Mouse (Mus musculus) hindbrain, embryonic 13.5 days (tissue): ENCODE data around the gene Chchd3. TPM values are rescaled to one million over a fixed set of nuclear protein-coding genes. Genes with fewer than 3 reads are reported as not detected.
A peak's percentile ranks its signal among the peaks of the same experiment; 100 is the strongest.

ENCODE experiments used
- ATAC-seq: fragments of 200-750 bp; cut with Nextera tagmentation; 2 replicates; pipeline ENCODE4 v1.8.0; 2017; ENCODE audit warnings: moderate TSS enrichment; ENCODE audit not compliant: low FRiP score
- H3K27ac ChIP-seq: fragments of 300-500 bp; sonication (generic); 2 replicates; pipeline ENCODE4 v1.5.1; 2015; ENCODE audit warnings: inconsistent platforms, mild to moderate bottlenecking, moderate library complexity
- H3K27me3 ChIP-seq: fragments of 300-500 bp; sonication (generic); 2 replicates; pipeline ENCODE4 v1.6.1; 2015; ENCODE audit warnings: mild to moderate bottlenecking, inconsistent platforms
- H3K36me3 ChIP-seq: fragments of 300-500 bp; sonication (generic); 2 replicates; pipeline ENCODE4 v1.6.1; 2015; ENCODE audit warnings: mild to moderate bottlenecking, inconsistent platforms
- H3K4me1 ChIP-seq: fragments of 300-500 bp; sonication (generic); replicated peaks from 2 replicates; pipeline ENCODE4 v1.6.1; 2015; ENCODE audit warnings: inconsistent platforms
- H3K4me2 ChIP-seq: fragments of 300-500 bp; sonication (generic); 2 replicates; pipeline ENCODE4 v1.6.1; 2015; ENCODE audit warnings: inconsistent platforms, mild to moderate bottlenecking, moderate library complexity
- H3K4me3 ChIP-seq: fragments of 300-500 bp; sonication (generic); 2 replicates; pipeline ENCODE4 v1.5.1; 2015; ENCODE audit warnings: mild to moderate bottlenecking, inconsistent platforms
- H3K9ac ChIP-seq: fragments of 300-500 bp; sonication (generic); 2 replicates; pipeline ENCODE4 v1.6.1; 2015; ENCODE audit warnings: mild to moderate bottlenecking, inconsistent platforms
- H3K9me3 ChIP-seq: fragments of 300-500 bp; sonication (generic); 2 replicates; pipeline ENCODE4 v1.6.1; 2016; ENCODE audit warnings: inconsistent platforms
- WGBS: fragments of 180-500 bp; shearing (Covaris S2); methylation state at CpG from one replicate; pipeline ENCODE4 v1.1.7; 2015; 5-methylcytosine and 5-hydroxymethylcytosine counted together
- polyA plus RNA-seq: library from polyadenylated mRNA; unstranded; fragments of >200 nt; fragmentation: Nextera tagmentation; extraction: Ambion mirVana; gene quantifications from 2 replicates; pipeline ENCODE4 v1.2.1, GENCODE M21; 2015

Chchd3 gene
- polyA plus RNA-seq, 1 experiment from 2014 or later = 108 TPM

GRCm38 (mm10) chr6:32949702-32950101, 110.4 kb downstream of the Chchd3 start:
- H3K36me3 ChIP-seq = no peaks in the 10 kb centered on the region
- H3K4me2 ChIP-seq = no peak overlapping the region
- 50% methylated on average over 3 of the region's 3 CpGs for whole genome bisulfite sequencing
- H3K27me3 ChIP-seq = no peaks in the 10 kb centered on the region
- H3K4me1 ChIP-seq = peaks cover 10% of the 10 kb centered on the region; the same call in 1 of the 2 replicates
- no peak overlapping the region for H3K27ac ChIP-seq
- H3K9ac ChIP-seq = no peak overlapping the region
- no peak for ATAC-seq
- H3K9me3 ChIP-seq = no peaks in the 10 kb centered on the region
- H3K4me3 ChIP-seq = no peak overlapping the region

GRCm38 (mm10) chr6:32947225-32947624, 112.8 kb downstream of the Chchd3 start:
- no peaks in the 10 kb centered on the region for H3K27me3 ChIP-seq
- 61% methylated on average over 6 of the region's 6 CpGs for WGBS
- H3K9ac ChIP-seq = no peak overlapping the region

GRCm38 (mm10) chr6:32944956-32945355, 115.1 kb downstream of the Chchd3 start:
- ATAC-seq = no peak

More at GRCm38 (mm10) chr6:32947225-32947624, 112.8 kb downstream of the Chchd3 start:
- Histone ChIP-seq H3K36me3 (no peaks in the 10 kb centered on the region), H3K9me3 (no peaks in the 10 kb centered on the region), H3K4me1 (peaks cover 10% of the 10 kb centered on the region; the same call in 1 of the 2 replicates), H3K4me3 (no peak overlapping the region), H3K4me2 (no peak overlapping the region), H3K27ac (no peak overlapping the region)
- ATAC-seq = no peak

DNA sequence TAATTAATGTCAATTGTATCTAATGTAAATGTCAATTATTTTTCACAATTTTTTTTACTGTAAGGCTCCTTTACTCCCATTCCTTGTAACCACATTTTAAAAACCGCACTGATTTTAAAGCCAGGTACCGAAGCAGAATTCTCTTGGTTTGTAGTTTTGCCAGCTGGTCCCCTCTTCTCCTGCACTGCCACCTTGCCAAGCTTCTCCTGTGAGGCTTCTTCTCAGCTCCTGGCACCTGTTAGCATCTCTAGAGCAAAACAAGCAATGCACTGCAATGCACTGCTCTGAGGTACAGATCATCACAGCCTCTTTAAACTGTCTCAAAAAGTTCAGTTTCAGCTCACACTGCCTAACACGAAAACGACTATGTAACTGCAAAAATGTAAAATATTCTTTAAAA, 116.4 kb downstream of the Chchd3 start:
- Histone ChIP-seq H3K4me3 (no peak overlapping the region), H3K9ac (no peak overlapping the region), H3K4me1 (0 out of 2 replicates have a peak, but pooled peaks cover 2% of the 10 kb centered on the region), H3K27ac (no peak overlapping the region), H3K36me3 (no peaks in the 10 kb centered on the region), H3K4me2 (no peak overlapping the region), H3K27me3 (no peaks in the 10 kb centered on the region), H3K9me3 (no peaks in the 10 kb centered on the region)
- WGBS = 95% methylated on average over 4 of the region's 4 CpGs
- ATAC-seq = no peak

More at GRCm38 (mm10) chr6:32944956-32945355, 115.1 kb downstream of the Chchd3 start:
- H3K36me3 ChIP-seq = no peaks in the 10 kb centered on the region
- H3K9ac ChIP-seq = no peak overlapping the region
- WGBS = 85% methylated on average over 1 of the region's 1 CpGs
- H3K27me3 ChIP-seq = no peaks in the 10 kb centered on the region
- H3K27ac ChIP-seq = no peak overlapping the region
- H3K4me2 ChIP-seq = no peak overlapping the region
- peaks cover 6% of the 10 kb centered on the region; the same call in 1 of the 2 replicates for H3K4me1 ChIP-seq
- H3K9me3 ChIP-seq = no peaks in the 10 kb centered on the region
- no peak overlapping the region for H3K4me3 ChIP-seq

- 81% methylated on average over 11 of the region's 11 CpGs for WGBS
- Histone ChIP-seq H3K36me3 (no peaks in the 10 kb centered on the region), H3K27me3 (no peaks in the 10 kb centered on the region), H3K9me3 (no peaks in the 10 kb centered on the region), H3K4me1 (peaks cover 9% of the 10 kb centered on the region; the same call in 1 of the 2 replicates), H3K9ac (no peak overlapping the region), H3K4me2 (no peak overlapping the region), H3K27ac (no peak overlapping the region), H3K4me3 (no peak overlapping the region)
- ATAC-seq = no peak
These were observed 119.8 kb downstream of the Chchd3 start for GRCm38 (mm10) chr6:32940299-32940698.

- WGBS = 92% methylated on average over 1 of the region's 1 CpGs
- ATAC-seq = no peak
- H3K4me1 ChIP-seq = peaks cover 11% of the 10 kb centered on the region; the same call in 1 of the 2 replicates
- H3K27ac ChIP-seq = no peak overlapping the region
- H3K36me3 ChIP-seq = no peaks in the 10 kb centered on the region
- no peaks in the 10 kb centered on the region for H3K27me3 ChIP-seq
- no peak overlapping the region for H3K4me3 ChIP-seq
- H3K4me2 ChIP-seq = no peak overlapping the region
- H3K9ac ChIP-seq = no peak overlapping the region
- H3K9me3 ChIP-seq = no peaks in the 10 kb centered on the region
These were observed 122.4 kb downstream of the Chchd3 start for GRCm38 (mm10) chr6:32937643-32938042.

- Histone ChIP-seq H3K4me3 (no peak overlapping the region), H3K27me3 (no peaks in the 10 kb centered on the region), H3K4me2 (no peak overlapping the region), H3K9me3 (no peaks in the 10 kb centered on the region), H3K27ac (no peak overlapping the region), H3K9ac (no peak overlapping the region), H3K4me1 (peaks cover 12% of the 10 kb centered on the region), H3K36me3 (no peaks in the 10 kb centered on the region)
- 75% methylated on average over 3 of the region's 3 CpGs for WGBS
- no peak for ATAC-seq
These were observed 123.3 kb downstream of the Chchd3 start for GRCm38 (mm10) chr6:32936794-32937193.

DNA sequence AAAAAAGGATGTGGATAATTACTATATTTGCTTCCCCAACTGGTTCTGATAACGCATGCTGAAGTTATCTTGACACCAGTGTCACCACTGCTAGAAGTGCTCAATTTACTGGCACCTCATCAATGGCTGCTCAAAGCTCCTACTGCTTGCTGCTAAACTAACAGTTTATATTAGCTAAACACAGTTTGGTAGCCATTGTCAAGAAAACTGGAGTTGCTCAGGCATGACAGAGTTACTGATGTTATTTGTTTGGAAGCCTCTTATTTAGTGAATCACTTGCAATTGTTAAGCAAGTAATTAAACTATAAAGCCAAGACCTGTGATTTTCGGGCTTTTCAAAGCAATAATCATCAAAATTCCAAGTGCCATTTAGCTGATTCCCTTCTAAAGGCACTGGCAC, 123.7 kb downstream of the Chchd3 start:
- Histone ChIP-seq H3K4me1 (peaks cover 16% of the 10 kb centered on the region), H3K9ac (no peak overlapping the region), H3K27me3 (no peaks in the 10 kb centered on the region), H3K9me3 (no peaks in the 10 kb centered on the region), H3K4me2 (no peak overlapping the region), H3K27ac (no peak overlapping the region; the same call in 1 of the 2 replicates), H3K36me3 (no peaks in the 10 kb centered on the region), H3K4me3 (no peak overlapping the region)
- ATAC-seq = no peak
- WGBS = 46% methylated on average over 2 of the region's 2 CpGs

DNA sequence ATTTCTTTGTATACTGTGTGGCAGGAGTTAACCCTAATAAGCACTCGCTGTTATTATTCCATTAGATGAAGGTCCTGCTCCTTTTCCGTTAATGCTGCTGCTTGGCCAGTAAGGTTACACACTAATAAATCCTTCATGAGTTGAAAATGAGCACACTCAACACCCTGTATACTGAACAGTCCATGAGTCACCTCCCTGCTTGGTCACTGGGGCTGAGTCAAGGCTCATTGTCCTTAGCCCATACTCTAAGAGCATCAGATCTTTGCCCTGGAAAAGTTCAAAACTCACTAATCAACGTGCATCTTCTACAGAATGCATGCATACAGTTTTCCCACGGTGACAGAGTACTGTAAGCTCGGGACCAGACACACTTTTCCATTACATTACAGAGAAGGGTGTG, 124.5 kb downstream of the Chchd3 start:
- WGBS = 82% methylated on average over 5 of the region's 5 CpGs
- ATAC-seq = peak; percentile 21; the same call in 1 of the 2 replicates

GRCm38 (mm10) chr6:32931106-32931770, 128.8 kb downstream of the Chchd3 start:
- Histone ChIP-seq H3K27me3 (no peaks in the 10 kb centered on the region), H3K9ac (0 out of 2 replicates have a peak overlapping the region, but pooled peaks have one; percentile 30), H3K4me1 (peaks cover 22% of the 10 kb centered on the region), H3K27ac (peak overlapping the region; percentile 24; the same call in 1 of the 2 replicates), H3K36me3 (no peaks in the 10 kb centered on the region), H3K4me2 (no peak overlapping the region; the same call in 1 of the 2 replicates), H3K4me3 (no peak overlapping the region), H3K9me3 (no peaks in the 10 kb centered on the region)
- no peak for ATAC-seq
- 26% methylated on average over 11 of the region's 11 CpGs for WGBS

More for the DNA sequence above, 124.5 kb downstream of the Chchd3 start:
- Histone ChIP-seq H3K4me1 (peaks cover 23% of the 10 kb centered on the region), H3K36me3 (no peaks in the 10 kb centered on the region), H3K9ac (no peak overlapping the region), H3K4me2 (no peak overlapping the region), H3K27ac (no peak overlapping the region), H3K27me3 (no peaks in the 10 kb centered on the region), H3K4me3 (no peak overlapping the region), H3K9me3 (no peaks in the 10 kb centered on the region)

DNA sequence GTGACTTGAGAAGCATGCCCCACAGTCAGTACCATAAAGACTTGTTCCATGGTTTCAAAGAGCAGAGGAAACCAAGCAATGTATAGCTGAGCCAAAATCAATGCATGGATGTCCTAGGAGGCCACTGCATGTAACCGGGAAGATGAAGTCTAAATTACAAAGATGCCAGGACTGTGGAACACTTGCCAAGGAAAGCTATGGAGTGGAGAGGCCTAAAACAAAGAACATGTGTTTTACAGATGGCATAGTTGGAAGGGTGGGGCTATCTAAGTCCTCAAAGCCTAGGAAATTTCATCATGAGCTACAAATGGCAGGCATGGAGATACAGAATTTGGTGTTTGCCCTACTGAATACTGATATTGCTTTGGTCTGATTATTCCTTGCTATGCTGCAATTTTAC, 137.7 kb downstream of the Chchd3 start:
- 0 out of 2 replicates have a peak, but pooled peaks cover 2% of the 10 kb centered on the region for H3K4me1 ChIP-seq
- ATAC-seq = no peak
- H3K4me3 ChIP-seq = no peak overlapping the region
- no peak overlapping the region for H3K27ac ChIP-seq
- no peaks in the 10 kb centered on the region for H3K9me3 ChIP-seq
- H3K9ac ChIP-seq = no peak overlapping the region
- H3K4me2 ChIP-seq = no peak overlapping the region
- no peaks in the 10 kb centered on the region for H3K36me3 ChIP-seq
- 82% methylated on average over 1 of the region's 1 CpGs for WGBS
- no peaks in the 10 kb centered on the region for H3K27me3 ChIP-seq

- Histone ChIP-seq H3K4me1 (0 out of 2 replicates have a peak, but pooled peaks cover 2% of the 10 kb centered on the region), H3K9me3 (no peaks in the 10 kb centered on the region), H3K27me3 (no peaks in the 10 kb centered on the region), H3K36me3 (peaks cover 5% of the 10 kb centered on the region), H3K9ac (no peak overlapping the region), H3K4me2 (no peak overlapping the region), H3K4me3 (no peak overlapping the region), H3K27ac (no peak overlapping the region)
- WGBS = 75% methylated on average over 2 of the region's 2 CpGs
- ATAC-seq = no peak
These were observed 140.0 kb downstream of the Chchd3 start for GRCm38 (mm10) chr6:32920091-32920490.

DNA sequence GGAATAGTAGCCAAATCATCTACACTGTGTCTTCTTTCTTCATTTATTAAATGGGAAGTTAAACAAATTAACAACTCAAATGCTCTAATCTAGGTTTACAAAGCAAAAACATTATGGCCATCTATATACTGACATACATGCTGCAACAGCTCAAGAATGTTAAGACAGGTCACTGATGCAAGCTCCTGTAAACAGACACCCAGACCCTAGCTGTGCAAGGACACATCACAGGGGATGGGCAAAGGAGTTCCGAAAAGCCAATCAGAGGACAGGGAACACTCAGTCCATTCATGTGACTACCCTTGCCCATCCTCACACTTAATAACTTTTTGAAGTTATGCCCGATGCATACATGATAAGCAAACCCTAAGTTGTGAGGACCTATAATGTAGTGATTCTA, 149.4 kb downstream of the Chchd3 start:
- no peak for ATAC-seq
- H3K27me3 ChIP-seq = no peaks in the 10 kb centered on the region

More for the DNA sequence above, 149.4 kb downstream of the Chchd3 start:
- Histone ChIP-seq H3K4me2 (no peak overlapping the region), H3K4me3 (no peak overlapping the region), H3K36me3 (no peaks in the 10 kb centered on the region), H3K9me3 (no peaks in the 10 kb centered on the region), H3K27ac (no peak overlapping the region), H3K4me1 (no peaks in the 10 kb centered on the region), H3K9ac (no peak overlapping the region)
- WGBS = 94% methylated on average over 2 of the region's 2 CpGs
